Mouse (Mus musculus) forebrain, embryonic 12.5 days (tissue): ENCODE measurements around the gene Etnk1. TPM values are rescaled to one million over a fixed set of nuclear protein-coding genes. Genes with fewer than 3 reads are reported as not detected.

Experiments
- ATAC-seq: fragments of 200-750 bp; cut with Nextera tagmentation; 2 replicates; pipeline ENCODE4 v1.8.0; 2017; ENCODE audit warnings: moderate TSS enrichment; ENCODE audit not compliant: low FRiP score
- H3K27ac ChIP-seq: fragments of 300-500 bp; sonication (generic); 2 replicates; pipeline ENCODE4 v1.5.1; 2016; ENCODE audit warnings: mild to moderate bottlenecking
- H3K27me3 ChIP-seq: fragments of 300-500 bp; sonication (generic); 2 replicates; pipeline ENCODE4 v1.6.1; 2016; ENCODE audit warnings: mild to moderate bottlenecking
- H3K36me3 ChIP-seq: fragments of 300-500 bp; sonication (generic); replicated peaks from 2 replicates; pipeline ENCODE4 v1.6.1; 2016; ENCODE audit warnings: mild to moderate bottlenecking
- H3K4me1 ChIP-seq: fragments of 300-500 bp; sonication (generic); 2 replicates; pipeline ENCODE4 v1.6.1; 2016
- H3K4me2 ChIP-seq: fragments of 300-500 bp; sonication (generic); 2 replicates; pipeline ENCODE4 v1.6.1; 2016; ENCODE audit warnings: mild to moderate bottlenecking, moderate library complexity
- H3K4me3 ChIP-seq: fragments of 300-500 bp; sonication (generic); replicated peaks from 2 replicates; pipeline ENCODE4 v1.5.1; 2016; ENCODE audit warnings: mild to moderate bottlenecking
- H3K9ac ChIP-seq: fragments of 300-500 bp; sonication (generic); 2 replicates; pipeline ENCODE4 v1.6.1; 2016; ENCODE audit warnings: mild to moderate bottlenecking
- H3K9me3 ChIP-seq: fragments of 300-500 bp; sonication (generic); 2 replicates; pipeline ENCODE4 v1.6.1; 2016
- WGBS: fragments of 180-500 bp; shearing (Covaris S2); methylation state at CpG from one replicate; pipeline ENCODE4 v1.1.7; 2016; 5-methylcytosine and 5-hydroxymethylcytosine counted together
- polyA plus RNA-seq: library from polyadenylated mRNA; unstranded; fragments of >200 nt; fragmentation: Nextera tagmentation; extraction: Ambion mirVana; gene quantifications from 2 replicates; pipeline ENCODE4 v1.2.1, GENCODE M21; 2016

Etnk1 gene
- polyA plus RNA-seq, 1 experiment from 2014 or later = 33.9 TPM

- no peak for ATAC-seq
- Histone ChIP-seq H3K4me3 (no peak overlapping the region), H3K4me2 (no peak overlapping the region), H3K9me3 (no peaks in the 10 kb centered on the region), H3K27ac (no peak overlapping the region), H3K4me1 (no peaks in the 10 kb centered on the region), H3K27me3 (no peaks in the 10 kb centered on the region), H3K9ac (no peak overlapping the region), H3K36me3 (peaks cover 38% of the 10 kb centered on the region)
- 94% methylated on average over 15 of the region's 15 CpGs for WGBS
Measured at GRCm38 (mm10) chr6:143203097-143203496, 36.1 kb downstream of the Etnk1 start.

GRCm38 (mm10) chr6:143208880-143209279 is 41.9 kb downstream of the Etnk1 start:
- Histone ChIP-seq H3K27me3 (no peaks in the 10 kb centered on the region), H3K9me3 (no peaks in the 10 kb centered on the region), H3K4me3 (no peak overlapping the region), H3K27ac (no peak overlapping the region), H3K4me2 (no peak overlapping the region), H3K9ac (no peak overlapping the region), H3K4me1 (no peaks in the 10 kb centered on the region), H3K36me3 (peaks cover 19% of the 10 kb centered on the region)
- 97% methylated on average over 3 of the region's 3 CpGs for WGBS
- ATAC-seq = no peak

- Histone ChIP-seq H3K9ac (no peak overlapping the region), H3K4me1 (no peaks in the 10 kb centered on the region), H3K4me3 (no peak overlapping the region), H3K9me3 (peaks cover 7% of the 10 kb centered on the region; the same call in 1 of the 2 replicates), H3K4me2 (no peak overlapping the region), H3K27ac (no peak overlapping the region), H3K36me3 (peaks cover 15% of the 10 kb centered on the region), H3K27me3 (no peaks in the 10 kb centered on the region)
- 85% methylated on average over 6 of the region's 6 CpGs for WGBS
- no peak for ATAC-seq
Measured at GRCm38 (mm10) chr6:143212766-143213165, 45.7 kb downstream of the Etnk1 start.

- Histone ChIP-seq H3K4me2 (no peak overlapping the region), H3K36me3 (peaks cover 14% of the 10 kb centered on the region), H3K27ac (no peak overlapping the region), H3K27me3 (no peaks in the 10 kb centered on the region), H3K9me3 (peaks cover 7% of the 10 kb centered on the region; the same call in 1 of the 2 replicates), H3K4me3 (no peak overlapping the region), H3K9ac (no peak overlapping the region), H3K4me1 (no peaks in the 10 kb centered on the region)
- ATAC-seq = no peak
- 97% methylated on average over 6 of the region's 6 CpGs for WGBS
Measured at GRCm38 (mm10) chr6:143213461-143213860, 46.4 kb downstream of the Etnk1 start.

GRCm38 (mm10) chr6:143216221-143216620 is 49.2 kb downstream of the Etnk1 start:
- Histone ChIP-seq H3K27ac (no peak overlapping the region), H3K4me3 (no peak overlapping the region), H3K36me3 (0 out of 2 replicates have a peak, but pooled peaks cover 5% of the 10 kb centered on the region), H3K4me1 (no peaks in the 10 kb centered on the region), H3K27me3 (no peaks in the 10 kb centered on the region), H3K4me2 (no peak overlapping the region), H3K9me3 (peaks cover 7% of the 10 kb centered on the region; the same call in 1 of the 2 replicates), H3K9ac (no peak overlapping the region)
- WGBS = 75% methylated on average over 11 of the region's 11 CpGs
- no peak for ATAC-seq

GRCm38 (mm10) chr6:143219347-143219746 is 52.3 kb downstream of the Etnk1 start:
- peak; percentile 58; the same call in 1 of the 2 replicates for ATAC-seq
- Histone ChIP-seq H3K27ac (no peak overlapping the region), H3K36me3 (0 out of 2 replicates have a peak, but pooled peaks cover under 1% of the 10 kb centered on the region), H3K27me3 (no peaks in the 10 kb centered on the region), H3K4me2 (no peak overlapping the region), H3K9me3 (peaks cover 7% of the 10 kb centered on the region; the same call in 1 of the 2 replicates), H3K9ac (no peak overlapping the region), H3K4me1 (no peaks in the 10 kb centered on the region), H3K4me3 (no peak overlapping the region)
- 5% methylated on average over 5 of the region's 5 CpGs for WGBS

- Histone ChIP-seq H3K4me3 (no peak overlapping the region), H3K9ac (no peak overlapping the region), H3K36me3 (no peaks in the 10 kb centered on the region), H3K27ac (no peak overlapping the region), H3K27me3 (no peaks in the 10 kb centered on the region), H3K4me2 (no peak overlapping the region), H3K4me1 (no peaks in the 10 kb centered on the region), H3K9me3 (no peaks in the 10 kb centered on the region)
- WGBS = 89% methylated on average over 8 of the region's 8 CpGs
- ATAC-seq = no peak
Measured at GRCm38 (mm10) chr6:143221245-143221644, 54.2 kb downstream of the Etnk1 start.

- H3K27ac ChIP-seq = no peak overlapping the region
- H3K9ac ChIP-seq = no peak overlapping the region
- no peak for ATAC-seq
- H3K4me3 ChIP-seq = no peak overlapping the region
- H3K27me3 ChIP-seq = no peaks in the 10 kb centered on the region
- H3K4me1 ChIP-seq = no peaks in the 10 kb centered on the region
- no peaks in the 10 kb centered on the region for H3K9me3 ChIP-seq
- no peak overlapping the region for H3K4me2 ChIP-seq
- H3K36me3 ChIP-seq = no peaks in the 10 kb centered on the region
- 90% methylated on average over 11 of the region's 11 CpGs for WGBS
Measured at GRCm38 (mm10) chr6:143224057-143224456, 57.0 kb downstream of the Etnk1 start.

- no peaks in the 10 kb centered on the region for H3K36me3 ChIP-seq
- ATAC-seq = no peak
- no peak overlapping the region for H3K27ac ChIP-seq
- no peak overlapping the region for H3K4me3 ChIP-seq
- H3K27me3 ChIP-seq = no peaks in the 10 kb centered on the region
- H3K9ac ChIP-seq = no peak overlapping the region
- no peak overlapping the region for H3K4me2 ChIP-seq
- WGBS = 80% methylated on average over 6 of the region's 6 CpGs
- no peaks in the 10 kb centered on the region for H3K9me3 ChIP-seq
- no peaks in the 10 kb centered on the region for H3K4me1 ChIP-seq
Measured at GRCm38 (mm10) chr6:143224885-143225284, 57.9 kb downstream of the Etnk1 start.

GRCm38 (mm10) chr6:143228696-143229095 is 61.7 kb downstream of the Etnk1 start:
- Histone ChIP-seq H3K4me2 (no peak overlapping the region), H3K4me3 (no peak overlapping the region), H3K9me3 (no peaks in the 10 kb centered on the region), H3K9ac (no peak overlapping the region), H3K27ac (no peak overlapping the region), H3K36me3 (no peaks in the 10 kb centered on the region), H3K4me1 (no peaks in the 10 kb centered on the region), H3K27me3 (no peaks in the 10 kb centered on the region)
- no peak for ATAC-seq
- WGBS = 90% methylated on average over 5 of the region's 5 CpGs

- no peak overlapping the region for H3K9ac ChIP-seq
- no peaks in the 10 kb centered on the region for H3K27me3 ChIP-seq
- 90% methylated on average over 8 of the region's 8 CpGs for WGBS
- no peak for ATAC-seq
- no peaks in the 10 kb centered on the region for H3K4me1 ChIP-seq
- H3K4me3 ChIP-seq = no peak overlapping the region
- H3K4me2 ChIP-seq = no peak overlapping the region
- no peaks in the 10 kb centered on the region for H3K9me3 ChIP-seq
- no peak overlapping the region for H3K27ac ChIP-seq
- H3K36me3 ChIP-seq = no peaks in the 10 kb centered on the region
Measured at GRCm38 (mm10) chr6:143229906-143230305, 62.9 kb downstream of the Etnk1 start.

GRCm38 (mm10) chr6:143230888-143231287 is 63.9 kb downstream of the Etnk1 start:
- H3K27me3 ChIP-seq = no peaks in the 10 kb centered on the region
- no peak overlapping the region for H3K4me3 ChIP-seq
- ATAC-seq = no peak
- no peak overlapping the region for H3K9ac ChIP-seq
- no peaks in the 10 kb centered on the region for H3K36me3 ChIP-seq
- 73% methylated on average over 2 of the region's 2 CpGs for WGBS
- no peak overlapping the region for H3K27ac ChIP-seq
- H3K4me2 ChIP-seq = no peak overlapping the region
- no peaks in the 10 kb centered on the region for H3K9me3 ChIP-seq
- no peaks in the 10 kb centered on the region for H3K4me1 ChIP-seq

GRCm38 (mm10) chr6:143232718-143233117 is 65.7 kb downstream of the Etnk1 start:
- Histone ChIP-seq H3K4me1 (no peaks in the 10 kb centered on the region), H3K9me3 (no peaks in the 10 kb centered on the region), H3K27me3 (no peaks in the 10 kb centered on the region), H3K4me2 (no peak overlapping the region), H3K36me3 (no peaks in the 10 kb centered on the region), H3K27ac (no peak overlapping the region), H3K4me3 (no peak overlapping the region), H3K9ac (no peak overlapping the region)
- no peak for ATAC-seq
- WGBS = 90% methylated on average over 11 of the region's 11 CpGs
